Mouse (Mus musculus): ENCODE measurements around the gene Rbm42. TPM values are rescaled to one million over a fixed set of nuclear protein-coding genes. Genes with fewer than 3 reads are reported as not detected.

The Rbm42 gene
- polyA plus RNA-seq, 1 experiment from 2014 or later, result 101 TPM

Other genes starting within 250 kb of the Rbm42 start
- 53.7 and 54.7 TPM in 2 replicates for gene Tyrobp, start 236.6 kb downstream of the Rbm42 start, polyA plus RNA-seq (2014; fragmentation: Nextera tagmentation; extraction: Ambion mirVana)
- gene Hcst, start 230.5 kb downstream of the Rbm42 start, polyA plus RNA-seq (2014; fragmentation: Nextera tagmentation; extraction: Ambion mirVana), result 1.6 and 2.1 TPM in 2 replicates
- 2.3 and 3.2 TPM in 2 replicates for gene Nfkbid, start 228.6 kb downstream of the Rbm42 start, polyA plus RNA-seq (2014; fragmentation: Nextera tagmentation; extraction: Ambion mirVana)
- 37.9 and 43.0 TPM in 2 replicates for gene Aplp1, start 204.8 kb downstream of the Rbm42 start, polyA plus RNA-seq (2014; fragmentation: Nextera tagmentation; extraction: Ambion mirVana)
- 0.13 and 2.9 TPM in 2 replicates for gene Kirrel2, start 192.6 kb downstream of the Rbm42 start, polyA plus RNA-seq (2014; fragmentation: Nextera tagmentation; extraction: Ambion mirVana)
- 0.15 and 1.3 TPM in 2 replicates for gene Nphs1, start 192.0 kb downstream of the Rbm42 start, polyA plus RNA-seq (2014; fragmentation: Nextera tagmentation; extraction: Ambion mirVana)
- 1.3 TPM in 2 replicates for gene Prodh2, start 156.7 kb downstream of the Rbm42 start, polyA plus RNA-seq (2014; fragmentation: Nextera tagmentation; extraction: Ambion mirVana)
- 10.7 and 11.9 TPM in 2 replicates for gene Arhgap33, start 115.3 kb downstream of the Rbm42 start, polyA plus RNA-seq (2014; fragmentation: Nextera tagmentation; extraction: Ambion mirVana)
- gene Hspb6, start 98.1 kb downstream of the Rbm42 start, polyA plus RNA-seq (2014; fragmentation: Nextera tagmentation; extraction: Ambion mirVana), result 45.0 and 48.5 TPM in 2 replicates
- gene Proser3, start 98.0 kb downstream of the Rbm42 start, polyA plus RNA-seq (2014; fragmentation: Nextera tagmentation; extraction: Ambion mirVana), result 15.2 and 15.7 TPM in 2 replicates
- gene Lin37, start 90.5 kb downstream of the Rbm42 start, polyA plus RNA-seq (2014; fragmentation: Nextera tagmentation; extraction: Ambion mirVana), result 36.9 and 38.5 TPM in 2 replicates
- gene U2af1l4, start 87.0 kb downstream of the Rbm42 start, polyA plus RNA-seq (2014; fragmentation: Nextera tagmentation; extraction: Ambion mirVana), result 92.3 and 94.5 TPM in 2 replicates
- 7.7 and 9.1 TPM in 2 replicates for gene Gm49396, start 87.0 kb downstream of the Rbm42 start, polyA plus RNA-seq (2014; fragmentation: Nextera tagmentation; extraction: Ambion mirVana)
- gene Psenen, start 86.7 kb downstream of the Rbm42 start, polyA plus RNA-seq (2014; fragmentation: Nextera tagmentation; extraction: Ambion mirVana), result 119 and 125 TPM in 2 replicates
- gene Igflr1, start 84.9 kb downstream of the Rbm42 start, polyA plus RNA-seq (2014; fragmentation: Nextera tagmentation; extraction: Ambion mirVana), result 3.3 and 3.5 TPM in 2 replicates
- 12.8 and 13.0 TPM in 2 replicates for gene Kmt2b, start 61.6 kb downstream of the Rbm42 start, polyA plus RNA-seq (2014; fragmentation: Nextera tagmentation; extraction: Ambion mirVana)
- gene Zbtb32, start 51.4 kb downstream of the Rbm42 start, polyA plus RNA-seq (2014; fragmentation: Nextera tagmentation; extraction: Ambion mirVana), result 0.81 and 0.83 TPM in 2 replicates
- gene Upk1a, start 37.5 kb downstream of the Rbm42 start, polyA plus RNA-seq (2014; fragmentation: Nextera tagmentation; extraction: Ambion mirVana), result 12.1 and 15.3 TPM in 2 replicates
- 1,084 and 1,229 TPM in 2 replicates for gene Cox6b1, start 24.2 kb downstream of the Rbm42 start, polyA plus RNA-seq (2014; fragmentation: Nextera tagmentation; extraction: Ambion mirVana)
- not detected in 2 replicates for gene Etv2, start 14.5 kb downstream of the Rbm42 start, polyA plus RNA-seq (2014; fragmentation: Nextera tagmentation; extraction: Ambion mirVana)
- gene Haus5, start 14.7 kb upstream of the Rbm42 start, polyA plus RNA-seq (2014; fragmentation: Nextera tagmentation; extraction: Ambion mirVana), result 48.7 and 49.5 TPM in 2 replicates
- gene Pmis2, start 21.3 kb upstream of the Rbm42 start, polyA plus RNA-seq (2014; fragmentation: Nextera tagmentation; extraction: Ambion mirVana), result not detected in 2 replicates
- gene 2200002J24Rik, start 48.6 kb upstream of the Rbm42 start, polyA plus RNA-seq (2014; fragmentation: Nextera tagmentation; extraction: Ambion mirVana), result 1.4 TPM in 2 replicates
- 1.0 and 2.2 TPM in 2 replicates for gene Atp4a, start 61.9 kb upstream of the Rbm42 start, polyA plus RNA-seq (2014; fragmentation: Nextera tagmentation; extraction: Ambion mirVana)
- gene Tmem147, start 79.2 kb upstream of the Rbm42 start, polyA plus RNA-seq (2014; fragmentation: Nextera tagmentation; extraction: Ambion mirVana), result 213 and 238 TPM in 2 replicates
- 0.51 TPM in 1 of 2 replicates, not detected in the other for gene Gapdhs, start 93.4 kb upstream of the Rbm42 start, polyA plus RNA-seq (2014; fragmentation: Nextera tagmentation; extraction: Ambion mirVana)
- gene Sbsn, start 101.2 kb upstream of the Rbm42 start, polyA plus RNA-seq (2014; fragmentation: Nextera tagmentation; extraction: Ambion mirVana), result 1.5 and 2.7 TPM in 2 replicates
- 0.61 and 1.3 TPM in 2 replicates for gene Dmkn, start 113.4 kb upstream of the Rbm42 start, polyA plus RNA-seq (2014; fragmentation: Nextera tagmentation; extraction: Ambion mirVana)
- 0.80 and 0.86 TPM in 2 replicates for gene Krtdap, start 137.6 kb upstream of the Rbm42 start, polyA plus RNA-seq (2014; fragmentation: Nextera tagmentation; extraction: Ambion mirVana)
- gene Ffar2, start 173.5 kb upstream of the Rbm42 start, polyA plus RNA-seq (2014; fragmentation: Nextera tagmentation; extraction: Ambion mirVana), result 2.4 and 5.9 TPM in 2 replicates
- 0.32 and 0.39 TPM in 2 replicates for gene Ffar3, start 205.9 kb upstream of the Rbm42 start, polyA plus RNA-seq (2014; fragmentation: Nextera tagmentation; extraction: Ambion mirVana)
- 0.14 TPM in 1 of 2 replicates, not detected in the other for gene Ffar1, start 211.2 kb upstream of the Rbm42 start, polyA plus RNA-seq (2014; fragmentation: Nextera tagmentation; extraction: Ambion mirVana)
- 0.12 TPM in 1 of 2 replicates, not detected in the other for gene Cd22, start 230.0 kb upstream of the Rbm42 start, polyA plus RNA-seq (2014; fragmentation: Nextera tagmentation; extraction: Ambion mirVana)

All from intestine, embryonic 14.5 days (tissue).